Mouse (Mus musculus) urinary bladder, postnatal 14 days (tissue): ENCODE results near the gene Prss57.
A peak's percentile ranks its signal among the peaks of the same experiment; 100 is the strongest.

ENCODE experiments used
- DNase-seq: peaks from one replicate; pipeline ENCODE4 v3.0.0; 2021; ENCODE audit warnings: low spot score

Prss57 gene

DNA sequence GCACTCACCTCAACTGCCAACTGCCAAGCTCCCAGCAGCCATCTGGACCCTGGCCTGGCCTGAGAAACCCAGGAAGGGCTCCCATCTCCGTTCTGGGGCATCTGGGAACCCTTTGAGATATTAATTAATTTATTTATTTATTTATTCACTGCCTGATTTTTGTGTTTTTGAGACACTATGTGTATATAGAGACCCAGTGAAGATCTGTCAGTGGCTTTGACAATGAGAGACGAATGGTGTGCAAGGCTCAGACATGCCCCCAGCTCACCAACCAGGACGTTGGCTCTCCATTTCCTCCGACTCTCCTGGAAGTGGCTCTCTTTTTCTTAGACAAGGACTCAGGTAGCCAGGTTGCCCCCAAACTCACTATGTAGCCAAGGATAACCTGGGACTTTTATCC lies at the start of gene Prss57:
Gene Prss57 (minus strand): TSS at position 101 of the 400 bp plus-strand sequence.
- no peak for DNase-seq

DNA sequence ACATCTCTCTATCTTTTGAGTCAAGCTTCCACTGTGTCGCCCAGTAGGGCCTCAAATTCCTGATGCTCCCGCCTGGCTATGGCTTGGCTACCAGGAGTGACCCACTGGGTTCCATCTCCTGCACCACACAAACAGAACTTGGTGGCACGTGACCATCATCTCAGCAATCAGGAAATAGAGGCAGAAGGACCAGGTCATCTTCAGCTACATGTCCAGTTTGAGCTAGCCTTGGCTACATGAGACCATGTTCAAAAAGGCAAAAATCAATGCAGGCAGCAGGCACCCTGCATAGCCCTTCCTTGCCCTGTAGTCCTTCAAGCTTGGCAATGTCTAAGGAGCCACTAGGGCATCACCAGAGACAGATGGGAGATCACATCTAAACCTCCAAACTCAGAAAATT lies 49.3 kb upstream of the Prss57 start:
- DNase-seq: no peak

DNA sequence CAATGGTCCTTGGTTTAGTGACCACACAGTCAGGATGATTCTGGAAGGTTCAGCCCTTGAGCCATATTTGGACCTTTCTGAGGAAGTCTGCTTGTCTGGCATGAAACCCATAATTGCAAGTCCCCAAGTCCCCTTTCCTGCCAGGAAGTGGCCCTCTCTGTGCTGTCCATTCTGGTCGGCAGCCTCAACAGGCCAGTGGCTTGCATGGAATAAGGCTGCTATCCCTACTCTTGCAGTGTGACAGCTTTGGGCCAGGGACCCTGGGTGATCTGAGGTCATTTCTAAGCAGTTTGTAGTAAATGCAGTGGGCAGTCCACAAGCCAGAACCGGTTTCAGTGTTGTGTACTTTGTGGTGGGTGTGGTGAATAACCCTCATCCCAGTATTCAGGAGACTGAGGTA lies 47.4 kb upstream of the Prss57 start:
- DNase-seq: no peak

DNA sequence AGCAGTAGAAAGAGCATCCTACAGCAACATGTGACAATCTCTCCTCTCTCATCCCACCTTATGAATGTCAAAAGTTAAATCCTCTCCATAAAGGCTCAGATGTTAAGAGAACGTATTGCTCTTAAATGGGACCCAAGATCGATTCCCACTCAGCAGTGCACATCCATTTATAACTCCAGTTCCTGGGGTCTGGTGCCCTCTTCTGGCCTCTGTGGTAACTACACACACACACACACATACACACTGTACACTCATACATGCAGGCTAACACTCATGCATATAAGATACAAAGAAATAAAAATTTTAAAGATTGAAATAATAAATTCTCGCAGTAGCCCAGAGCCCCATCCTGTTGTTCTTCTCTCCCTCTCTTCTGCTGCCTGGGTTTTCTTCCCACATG lies 46.2 kb upstream of the Prss57 start:
- DNase-seq: no peak

DNA sequence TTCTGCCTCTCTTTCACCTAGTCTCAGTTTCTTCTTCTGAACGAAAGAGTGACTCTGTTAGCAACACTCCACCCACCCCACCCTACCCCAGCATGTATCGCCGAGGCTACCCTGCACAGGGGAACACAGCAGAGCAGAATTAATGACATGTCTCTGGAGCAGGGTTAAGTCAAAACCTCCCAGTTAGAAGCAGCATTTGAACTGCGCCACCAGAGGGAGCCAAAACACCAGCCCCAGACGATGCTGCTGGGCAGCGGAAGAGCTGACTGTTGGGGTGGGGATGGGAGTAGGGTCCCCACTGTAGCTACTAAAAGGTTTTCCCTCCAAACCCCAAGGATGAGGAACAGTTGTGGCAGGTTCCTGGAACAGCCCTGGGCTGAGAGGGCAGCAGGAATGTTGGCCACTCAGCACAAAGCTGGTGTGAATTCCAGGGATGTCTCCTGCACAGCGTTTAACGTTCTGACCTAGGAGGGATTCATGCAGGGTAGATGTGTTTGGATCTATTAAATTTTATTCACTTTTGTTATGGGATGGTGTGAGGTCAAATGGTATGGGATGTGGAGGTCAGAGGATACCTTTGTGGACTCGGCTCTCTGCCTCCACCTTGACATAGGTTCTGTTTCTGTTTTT lies 44.1 kb upstream of the Prss57 start:
- peak; percentile 79 for DNase-seq

DNA sequence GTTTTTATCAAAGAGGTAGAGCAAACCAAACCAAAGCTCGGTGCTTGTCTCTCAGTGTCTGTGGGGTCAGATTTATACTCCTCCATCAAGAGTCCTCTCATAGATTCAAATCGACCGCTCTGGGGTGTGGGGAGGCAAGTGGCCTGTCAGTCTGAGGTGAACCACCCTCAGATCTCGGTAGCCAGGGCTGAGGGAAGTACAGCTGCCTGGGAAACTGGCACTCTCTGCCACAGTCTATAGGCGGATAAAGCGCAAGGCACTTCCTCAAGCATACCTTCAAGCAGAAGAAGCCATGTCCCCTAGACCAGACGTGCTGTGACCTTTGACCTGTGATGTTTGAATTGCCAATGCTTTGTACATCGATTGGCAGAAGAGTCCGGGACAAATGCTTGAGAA lies 42.0 kb upstream of the Prss57 start:
- no peak for DNase-seq

DNA sequence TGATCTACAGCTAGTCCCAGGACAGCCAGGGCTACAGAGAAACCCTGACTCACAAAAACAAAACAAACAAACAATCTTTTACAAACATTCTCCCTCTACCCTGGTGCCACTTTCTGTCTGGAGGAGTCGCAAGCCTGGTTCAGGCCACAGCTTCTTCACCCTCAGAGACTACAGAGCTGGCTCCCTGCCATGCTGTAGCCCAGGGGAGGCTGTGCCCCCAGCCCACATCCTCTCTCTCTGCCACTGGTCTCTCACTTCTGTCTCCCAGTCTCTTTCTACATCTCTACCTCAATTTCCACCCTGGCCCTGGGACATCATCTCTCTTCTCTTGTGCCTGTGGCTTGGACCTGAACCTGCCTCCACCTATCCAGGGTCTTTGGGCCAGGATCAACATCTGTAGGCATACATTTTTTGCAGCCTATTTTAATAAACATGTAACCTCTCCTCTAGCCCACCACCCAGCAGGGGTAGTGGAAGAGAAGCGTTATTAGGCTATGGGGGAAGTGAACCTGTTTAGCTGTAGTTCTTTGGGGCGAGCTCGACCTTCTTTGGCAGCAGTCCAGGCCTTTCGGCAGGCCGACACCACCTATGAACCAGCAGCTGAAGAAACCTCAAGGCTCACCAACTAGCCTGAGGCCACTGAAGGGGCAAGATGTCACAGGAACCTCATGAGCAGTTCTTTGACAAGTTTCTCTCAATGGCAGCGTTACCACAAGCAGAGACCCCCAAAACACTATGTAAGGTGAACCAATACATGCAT lies 41.4 kb upstream of the Prss57 start:
- no peak for DNase-seq

DNA sequence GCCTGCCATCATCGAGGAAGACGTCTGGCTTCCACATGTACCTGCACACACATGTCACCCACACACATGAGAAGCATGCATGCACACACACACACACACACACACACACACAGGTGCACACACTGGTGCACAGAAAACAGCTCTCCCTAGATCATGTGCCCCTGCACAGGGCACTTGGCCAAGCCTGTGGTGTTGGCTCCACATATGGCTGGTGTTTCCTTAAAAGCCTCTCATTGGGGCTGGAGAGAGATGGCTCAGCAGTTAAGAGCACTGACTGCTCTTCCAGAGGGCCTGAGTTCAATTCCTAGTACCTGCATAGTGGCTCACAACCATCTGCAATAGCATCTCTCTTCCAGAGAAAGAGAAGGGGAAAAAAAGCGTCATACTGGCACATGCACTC lies 40.8 kb upstream of the Prss57 start:
- no peak for DNase-seq

DNA sequence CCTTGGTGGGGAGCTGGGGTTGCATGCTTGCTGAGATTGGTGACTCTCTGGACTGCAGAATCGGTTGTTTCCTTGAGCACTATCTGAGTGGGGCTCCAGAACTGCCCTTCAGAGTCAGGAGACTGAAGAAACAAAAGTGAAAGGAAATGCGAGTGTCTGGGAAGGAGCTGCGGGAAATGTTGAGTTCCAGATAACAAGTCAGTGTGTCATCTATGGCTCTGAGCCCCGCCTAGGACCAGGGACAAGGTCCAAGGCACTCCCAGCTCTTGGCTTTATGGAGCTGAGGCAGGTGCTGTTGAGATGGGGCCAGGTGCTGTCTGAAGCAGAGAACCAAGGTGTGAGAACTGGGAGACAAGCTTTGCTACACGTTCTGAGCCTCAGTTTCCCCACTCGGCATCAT lies 33.7 kb upstream of the Prss57 start:
- DNase-seq: no peak

DNA sequence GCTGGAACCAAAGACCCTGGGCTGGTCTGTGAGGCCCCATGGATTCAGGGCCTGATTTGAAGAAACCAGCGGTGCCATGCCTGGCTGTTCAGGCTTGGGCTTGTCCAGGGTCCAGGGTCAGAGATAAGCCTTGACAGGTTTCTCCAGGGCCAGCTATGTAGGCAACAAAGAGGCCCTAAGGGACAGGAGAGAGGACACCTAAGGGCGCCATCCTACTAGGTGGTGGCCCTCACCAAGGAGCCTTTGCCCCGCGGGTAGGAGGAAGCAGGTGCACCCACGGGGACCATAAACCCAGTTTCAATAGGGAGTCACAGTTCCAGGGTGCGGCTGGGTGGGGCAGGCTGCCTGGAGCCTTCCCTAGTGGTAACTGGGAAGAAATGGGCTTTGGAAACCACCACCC lies 32.2 kb upstream of the Prss57 start:
- DNase-seq: no peak

DNA sequence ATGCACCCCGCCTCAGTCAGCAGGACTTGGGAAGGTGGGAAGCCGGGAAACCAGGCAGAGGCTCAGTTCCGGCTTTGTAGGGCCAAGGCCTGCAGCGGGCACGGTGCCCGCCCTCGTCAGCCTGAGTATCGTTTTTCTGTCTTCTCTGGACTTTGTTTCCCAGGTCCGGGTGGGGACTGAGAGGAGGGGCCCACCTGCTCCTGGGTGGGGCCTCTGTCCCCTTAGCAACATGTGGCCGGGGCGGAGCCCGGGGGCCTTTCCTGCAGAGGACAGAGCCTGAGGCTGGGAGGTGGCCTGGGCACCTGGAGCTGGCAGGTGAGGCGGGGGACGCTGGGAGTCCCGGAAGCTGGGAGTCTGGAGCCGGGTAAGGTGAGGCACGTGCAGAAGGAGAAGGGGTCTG lies 31.6 kb upstream of the Prss57 start:
- DNase-seq: no peak

DNA sequence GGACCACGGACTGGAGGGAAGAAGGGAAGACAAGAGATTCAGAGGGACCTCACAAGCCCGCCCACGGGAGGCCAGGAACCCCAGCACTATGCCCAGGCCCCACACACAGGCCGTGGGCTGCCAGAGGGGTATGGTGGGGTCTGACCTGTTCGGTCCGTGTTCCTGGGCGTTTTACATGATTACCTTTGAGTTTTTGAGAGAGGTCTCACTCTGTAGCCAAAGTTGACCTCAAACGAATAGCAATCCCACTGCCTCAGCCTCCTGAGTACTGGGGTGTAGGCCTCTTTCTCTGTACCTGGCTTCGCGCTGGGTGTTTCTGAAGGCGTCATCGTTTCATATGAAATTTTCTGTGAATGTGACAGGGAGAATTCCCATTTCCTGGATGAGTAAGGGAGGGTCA lies 31.0 kb upstream of the Prss57 start:
- DNase-seq: no peak

DNA sequence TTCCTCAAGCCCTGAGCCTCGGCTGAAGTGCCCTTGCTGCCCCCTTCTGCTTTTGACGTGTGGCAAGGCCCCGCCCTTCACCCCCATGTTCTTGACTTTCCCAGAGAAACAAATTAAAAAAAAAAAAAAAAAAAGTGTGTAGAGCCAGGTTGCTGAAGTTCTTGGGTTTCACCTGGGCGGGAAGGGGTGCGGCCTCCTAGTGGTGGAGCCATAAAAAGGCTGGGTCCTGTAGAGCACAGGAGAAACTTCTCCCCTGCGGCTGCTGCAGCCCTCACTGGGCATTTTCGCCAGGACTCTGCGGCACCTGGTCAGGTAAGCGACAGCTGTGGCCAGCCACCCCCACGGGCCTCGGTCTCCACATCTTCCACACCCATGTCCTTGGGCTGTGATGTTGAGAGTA lies 30.0 kb upstream of the Prss57 start, which contains the start of gene Misp:
Gene Misp (plus strand): TSS at position 208 of the 400 bp plus-strand sequence.
- DNase-seq: no peak

DNA sequence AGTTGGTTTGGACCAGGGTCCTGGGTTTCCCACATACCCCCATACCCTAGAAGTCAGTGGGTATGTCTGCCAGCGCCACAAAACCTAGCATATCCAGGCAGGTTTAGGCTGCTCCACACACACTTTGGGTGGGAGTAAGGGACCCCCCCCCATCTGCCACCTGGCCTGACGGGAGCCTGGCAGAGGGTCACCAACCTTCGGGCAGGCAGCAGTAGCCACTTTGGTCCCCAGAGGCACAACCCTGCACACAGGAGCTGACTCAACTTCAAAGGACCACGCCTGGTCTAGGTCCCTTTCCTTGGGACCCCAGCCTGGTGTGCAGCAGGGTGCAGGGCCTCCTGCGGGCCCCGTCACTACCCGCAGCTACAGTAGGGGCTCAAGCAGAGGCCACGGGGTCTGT lies 29.5 kb upstream of the Prss57 start:
- DNase-seq: no peak

DNA sequence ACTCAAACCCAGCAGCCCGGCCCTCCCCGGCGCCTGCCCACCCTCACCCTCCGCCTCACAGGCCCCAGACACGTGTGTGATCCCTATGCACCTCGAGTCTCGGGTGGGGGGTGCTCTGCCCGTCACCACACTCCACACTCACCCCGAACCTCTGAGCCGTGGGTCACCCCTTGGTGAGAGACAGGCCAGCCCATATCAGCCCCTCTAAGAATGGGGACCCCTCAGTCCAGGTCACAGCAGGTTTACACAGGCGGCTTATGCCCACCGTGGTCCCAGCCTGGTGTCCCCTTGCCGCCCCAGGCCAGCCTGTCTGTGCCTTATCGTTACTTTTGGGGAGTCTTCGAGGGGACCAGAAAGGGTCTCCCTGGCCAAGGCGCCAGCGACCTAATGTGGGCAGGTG lies 28.8 kb upstream of the Prss57 start:
- no peak for DNase-seq

DNA sequence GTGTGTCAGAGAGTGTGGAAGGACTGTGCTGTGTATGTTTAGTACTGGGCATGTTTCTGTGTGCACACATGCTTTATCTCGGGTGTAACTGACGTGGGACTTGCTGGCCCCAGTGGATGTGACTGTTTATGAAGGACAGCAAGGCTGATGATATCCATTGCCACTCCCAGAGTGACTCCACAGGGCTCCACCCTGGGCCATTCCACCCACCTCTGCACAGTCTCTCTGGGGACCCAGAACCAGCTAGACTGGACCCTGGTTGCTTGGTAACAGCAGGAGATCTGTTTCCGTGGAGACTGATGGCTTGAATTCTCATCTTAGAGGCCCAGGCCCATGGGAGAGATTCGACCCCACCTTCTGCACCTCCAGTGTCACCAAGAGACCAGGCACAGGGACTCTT lies 27.5 kb upstream of the Prss57 start:
- peak; percentile 43 for DNase-seq

DNA sequence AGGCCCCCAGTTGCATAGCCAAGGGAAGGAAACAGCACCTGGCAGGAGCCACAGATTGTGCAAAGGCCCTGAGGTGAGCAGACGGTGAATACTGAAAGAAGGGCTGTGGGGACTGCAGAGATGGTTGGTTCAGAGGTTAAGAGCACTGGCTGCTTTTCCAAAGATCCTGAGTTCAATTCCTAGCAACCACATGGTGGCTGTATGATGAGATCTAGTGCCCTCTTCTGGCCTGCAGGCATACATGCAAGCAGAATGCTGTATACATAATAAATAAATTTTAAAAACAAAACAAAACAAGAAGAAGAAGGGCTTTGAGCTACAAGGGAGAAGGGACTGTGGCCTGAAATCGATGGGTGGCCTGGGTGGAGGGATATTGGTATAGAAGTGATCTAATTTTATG lies 26.4 kb upstream of the Prss57 start:
- DNase-seq: no peak

DNA sequence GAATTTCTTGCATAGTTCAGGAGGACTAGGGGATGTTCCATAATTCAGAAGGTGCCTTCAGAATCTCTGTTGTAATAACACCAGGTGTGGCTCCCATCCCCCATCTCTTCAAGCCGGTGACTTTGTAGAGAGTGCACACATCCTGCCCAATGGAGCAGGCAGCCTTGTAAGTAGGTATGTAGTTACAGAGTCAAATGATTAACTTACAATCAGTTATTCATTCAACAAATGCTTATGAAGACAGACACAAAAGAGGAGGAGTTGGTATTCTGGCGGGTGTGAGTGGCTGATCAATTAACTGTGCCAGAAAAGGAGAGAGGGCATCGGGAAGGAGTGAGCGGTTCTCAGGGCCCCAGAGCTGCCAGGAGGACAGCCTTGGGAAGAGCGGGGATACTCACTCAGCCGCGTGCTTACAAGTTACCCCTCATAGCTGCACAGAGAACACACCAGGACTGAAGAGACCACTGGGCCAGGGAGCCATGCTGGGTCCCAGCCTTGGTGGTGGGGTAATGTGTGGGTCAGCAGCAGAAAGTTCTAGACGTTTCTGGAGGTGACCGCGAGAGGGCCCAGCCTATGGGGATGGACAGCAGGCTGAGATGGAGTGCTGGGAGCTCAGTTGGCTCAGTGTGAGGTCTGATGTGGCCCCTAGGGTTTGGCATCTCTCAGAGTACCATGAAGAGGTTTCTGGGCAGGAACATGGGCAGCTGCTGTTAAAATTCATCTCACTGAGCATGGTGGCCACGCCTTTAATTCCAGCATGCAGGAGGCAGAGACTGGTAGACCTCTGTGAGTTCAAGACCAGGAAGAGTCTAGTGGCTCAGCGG lies 25.1 kb upstream of the Prss57 start:
- no peak for DNase-seq

DNA sequence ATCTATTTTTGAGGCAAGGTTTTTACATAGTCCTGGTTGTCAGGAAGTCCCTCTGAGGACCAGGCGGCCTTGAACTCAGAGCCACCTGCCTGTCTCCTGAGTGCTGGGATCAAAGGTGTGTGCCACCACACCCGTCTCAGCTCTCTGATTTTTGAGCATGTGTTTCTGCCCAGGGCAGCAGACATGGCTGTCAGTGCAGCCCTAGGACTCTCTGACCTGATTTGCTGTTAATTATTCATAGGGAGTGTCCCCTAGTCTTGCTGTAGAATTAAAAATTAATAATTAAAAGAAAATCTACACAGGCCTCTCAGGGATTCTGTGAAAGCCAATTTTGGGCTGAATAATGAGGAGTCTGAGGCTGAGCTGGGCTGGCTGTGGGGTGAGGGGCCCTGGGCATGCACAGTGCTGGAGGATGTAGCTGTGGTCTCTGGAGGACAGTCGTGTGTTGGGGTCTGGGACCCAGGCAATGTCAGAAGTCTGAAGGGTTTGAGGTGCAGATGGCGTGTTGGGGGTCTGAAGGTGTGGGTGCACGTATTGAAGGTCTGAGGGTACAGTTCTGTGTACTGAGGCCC lies 23.6 kb upstream of the Prss57 start:
- no peak for DNase-seq

DNA sequence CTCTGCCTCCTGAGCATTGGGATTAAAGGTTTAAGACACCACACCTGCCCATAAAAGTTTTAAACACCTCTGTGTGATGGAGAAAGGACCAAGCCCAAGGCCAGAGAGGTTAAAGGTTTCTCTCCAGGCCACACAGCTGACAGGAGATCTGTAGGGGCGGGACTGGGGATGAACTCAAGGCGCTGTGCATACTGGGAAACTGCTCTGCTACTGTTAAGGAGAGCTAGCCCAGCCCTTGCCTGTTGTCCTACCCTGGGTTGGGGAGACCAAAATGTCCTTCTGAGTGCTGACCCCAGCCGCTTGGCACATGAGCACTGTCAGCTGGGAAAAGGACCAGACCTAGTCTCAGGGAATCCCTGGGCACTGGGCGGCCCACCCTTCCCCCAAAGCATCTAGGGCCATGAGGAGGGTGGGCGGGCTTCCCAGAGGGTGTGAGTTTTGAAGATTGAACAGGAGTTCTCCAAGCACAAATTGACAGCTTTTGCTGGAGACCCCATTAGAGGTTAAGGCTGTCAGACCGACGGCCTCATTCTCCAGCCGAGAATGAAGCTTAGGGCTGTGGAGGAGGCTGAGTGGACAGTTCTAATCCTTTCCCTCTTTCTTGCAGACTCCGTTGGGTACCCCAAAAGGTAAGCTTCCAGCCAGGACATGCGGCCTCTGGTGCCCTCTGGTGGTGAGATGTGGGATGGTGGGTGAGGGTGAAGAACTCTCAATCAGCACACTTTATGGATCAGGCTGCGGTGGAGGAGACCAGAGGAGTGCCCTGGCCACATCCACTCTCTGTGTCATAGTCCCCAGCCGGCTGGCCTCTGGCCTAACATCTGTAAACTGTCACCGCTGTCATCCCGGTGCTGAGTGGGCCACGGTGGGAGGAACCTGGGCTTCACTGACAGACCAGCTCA lies 21.2 kb upstream of the Prss57 start:
- peak; percentile 85 for DNase-seq

DNA sequence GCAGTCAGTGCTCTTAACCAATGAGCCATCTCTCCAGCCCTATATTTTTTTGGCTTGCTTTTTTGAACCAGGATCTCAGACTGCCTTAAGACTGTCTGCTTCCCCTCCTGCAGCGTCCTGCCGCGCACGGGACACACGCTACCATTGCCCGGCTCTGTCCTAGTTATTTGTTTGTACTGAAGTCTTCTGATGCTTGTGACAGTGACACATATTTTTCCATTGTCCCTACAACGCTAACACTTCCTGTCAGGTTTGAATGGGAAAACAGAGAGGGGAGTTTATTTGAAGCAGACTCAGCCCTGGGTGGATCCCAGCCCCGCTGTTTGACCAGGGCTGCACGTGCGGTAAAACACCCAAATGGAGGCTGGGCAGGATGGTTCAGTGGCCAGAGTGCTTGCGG lies 18.0 kb upstream of the Prss57 start:
- DNase-seq: no peak

DNA sequence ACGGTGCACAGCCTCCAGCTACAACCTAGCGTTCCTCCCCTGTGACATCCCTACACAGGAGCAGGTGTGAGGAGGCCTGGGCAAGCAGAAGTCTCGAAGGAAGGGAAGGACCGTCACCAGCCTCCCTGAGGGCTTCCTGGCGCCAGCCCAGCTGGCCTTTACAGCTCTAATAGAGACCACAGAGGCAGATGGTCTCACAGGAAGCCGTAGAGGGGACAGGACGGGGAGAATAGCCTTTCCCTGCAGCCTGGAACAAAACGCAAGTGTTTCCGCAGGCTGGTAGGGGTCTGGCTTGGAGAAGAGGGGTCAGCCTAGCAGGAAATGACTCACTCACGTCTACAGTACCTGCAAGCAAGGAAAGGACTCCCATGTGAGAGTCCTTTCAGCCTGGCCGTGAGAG lies 17.1 kb upstream of the Prss57 start:
- no peak for DNase-seq
